In genomic region chr7:81134614-81135067, GRCm38 (mm10) we compare ENCODE assay signal across 8 mouse cellular contexts. TPM values are rescaled to one million over a fixed set of nuclear protein-coding genes. Genes with fewer than 3 reads are reported as not detected.
DNase-seq lines count a peak whose midpoint lies in the region; ATAC-seq lines count a peak whose summit lies in the region.

No protein-coding gene starts in this region.

- 13% methylated on average over 9 of the region's 9 CpGs for WGBS in embryonic facial prominence, embryonic 14.5 days

- no peaks in the 10 kb centered on the region for H3K27me3 ChIP-seq in embryonic facial prominence, embryonic 14.5 days (replicated peaks; ENCODE audit: control insufficient read depth, insufficient read depth, low read length)

- H3K4me1 ChIP-seq in embryonic facial prominence, embryonic 14.5 days (ENCODE audit: control insufficient read depth, insufficient read depth, low read length), result 0 out of 2 replicates have a peak, but pooled peaks cover 10% of the 10 kb centered on the region

- peak overlapping the region; percentile 49 for H3K4me2 ChIP-seq in embryonic facial prominence, embryonic 14.5 days (ENCODE audit: low read depth, low read length)

- peak overlapping the region; percentile 49 for H3K9ac ChIP-seq in embryonic facial prominence, embryonic 14.5 days (ENCODE audit: low read depth, low read length)

- peak; percentile 94 for ATAC-seq in embryonic facial prominence, embryonic 14.5 days (ENCODE audit: low read depth)
- ATAC-seq in megakaryocyte progenitor cell, adult 5-6 weeks (replicated peaks; ENCODE audit: poor library complexity), result peak; percentile 67

- intact Hi-C loops in left cerebral cortex, postnatal 36 days (cut with DNase I), result no loop called here

- peak overlapping the region; percentile 22 for H3K4me3 ChIP-seq in embryonic facial prominence, embryonic 14.5 days (ENCODE audit: low read depth, low read length)

- H3K36me3 ChIP-seq in embryonic facial prominence, embryonic 14.5 days (ENCODE audit: control insufficient read depth, insufficient read depth, low read length), result no peaks in the 10 kb centered on the region

- H3K9me3 ChIP-seq in embryonic facial prominence, embryonic 14.5 days (ENCODE audit: control insufficient read depth, low read length), result no peaks in the 10 kb centered on the region

- peak; percentile 70 for DNase-seq in adrenal gland, adult 8-10 months
- DNase-seq in embryonic facial prominence, embryonic 14.5 days (ENCODE audit: low spot score), result peak; percentile 94
- peak; percentile 84 for DNase-seq in heart, adult 8-10 months (ENCODE audit: low spot score)
- peak; percentile 73 for DNase-seq in kidney, adult 18-20 months
- DNase-seq in left cerebral cortex, postnatal 36 days (ENCODE audit: low spot score in 2 of 2), result peak; percentile 54 to 56
- DNase-seq in skeletal muscle tissue, adult 2 months (ENCODE audit: low read depth, low spot score), result peak; percentile 90
- no peak for DNase-seq in spleen, postnatal 4 days (ENCODE audit: low spot score in 2 of 2)

- peak overlapping the region; percentile 72 for H3K27ac ChIP-seq in embryonic facial prominence, embryonic 14.5 days (replicated peaks; ENCODE audit: low read depth, low read length)

RNA-seq across cellular contexts. Expression of gene Slc28a1, which starts 20.0 kb away (rescaled TPM):
- not detected for total RNA-seq in adrenal gland, adult 8-10 months (2022)
- 0.07 TPM in 1 of 2 replicates, not detected in the other for polyA plus RNA-seq in embryonic facial prominence, embryonic 14.5 days (2014; fragmentation: Nextera tagmentation; extraction: Ambion mirVana)
- under 1 TPM in 3 of 4 experiments, not detected in 1; 0.09 to 0.31 (median 0.16) TPM for total RNA-seq in heart, adult 8-10 months (2022)
- total RNA-seq in left cerebral cortex, postnatal 36 days (2021), result under 1 TPM; 0.27 to 0.30 TPM
- not detected in 2 replicates for total RNA-seq in megakaryocyte progenitor cell, adult 5-6 weeks (2015)
- not detected in 2 replicates for total RNA-seq in megakaryocyte progenitor cell, adult 5-6 weeks (2017)

Comparison
In these comparisons a context has a peak if more than half of its experiments do, and no peak if none do; other contexts are left out.
1. DNase-seq: peak in adrenal gland, adult 8-10 months (single experiment), embryonic facial prominence, embryonic 14.5 days (single experiment), heart, adult 8-10 months (single experiment), kidney, adult 18-20 months (single experiment), left cerebral cortex, postnatal 36 days (2 of 2) and skeletal muscle tissue, adult 2 months (single experiment); none in spleen, postnatal 4 days (0 of 2).